Mouse (Mus musculus): Measurements from ENCODE around the gene Cd80. TPM values are rescaled to one million over a fixed set of nuclear protein-coding genes. Genes with fewer than 3 reads are reported as not detected.

The Cd80 gene
- polyA plus RNA-seq, 1 experiment from 2014 or later = 0.21 TPM

DNA sequence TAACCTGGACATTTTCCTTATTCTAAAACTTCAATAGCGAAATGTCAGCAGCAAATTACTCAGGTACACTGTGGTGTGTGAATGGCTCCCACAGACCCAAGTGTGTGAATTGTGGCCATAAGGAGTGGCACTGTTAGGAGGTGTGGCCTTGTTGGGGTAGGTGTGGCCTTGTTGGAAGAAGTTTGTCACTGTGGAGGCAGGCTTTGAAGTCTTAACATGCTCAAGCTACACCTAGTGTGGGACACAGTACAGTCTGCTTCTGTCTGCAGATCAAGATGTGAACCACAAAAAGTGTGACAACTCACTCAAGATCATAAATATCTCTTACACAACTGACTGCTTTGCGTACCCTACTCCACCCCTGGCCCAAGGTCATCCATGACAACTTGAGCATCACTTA, 55.5 kb downstream of the Cd80 start:
- H3K27me3 ChIP-seq (ENCODE audit: control insufficient read depth, insufficient read depth, low read length) = no peaks in the 10 kb centered on the region
- peaks cover 12% of the 10 kb centered on the region; the same call in 1 of the 2 replicates for H3K36me3 ChIP-seq (ENCODE audit: control insufficient read depth, insufficient read depth, low read length)
- no peak overlapping the region for H3K27ac ChIP-seq (replicated peaks; ENCODE audit: low read depth, low read length)
- H3K4me1 ChIP-seq (ENCODE audit: control insufficient read depth, insufficient read depth, low read length) = no peaks in the 10 kb centered on the region
- no peaks in the 10 kb centered on the region for H3K9me3 ChIP-seq (ENCODE audit: control insufficient read depth, low read length)
- H3K4me2 ChIP-seq (ENCODE audit: low read depth, severe bottlenecking) = no peak overlapping the region
- WGBS = 96% methylated on average over 2 of the region's 2 CpGs
- ATAC-seq (ENCODE audit: insufficient number of reproducible peaks, low FRiP score, low TSS enrichment, low read depth) (no peak), DNase-seq (ENCODE audit: low spot score) (no peak)
- no peak overlapping the region for H3K9ac ChIP-seq (ENCODE audit: low read length)
- no peak overlapping the region for H3K4me3 ChIP-seq (ENCODE audit: low read depth, low read length)

DNA sequence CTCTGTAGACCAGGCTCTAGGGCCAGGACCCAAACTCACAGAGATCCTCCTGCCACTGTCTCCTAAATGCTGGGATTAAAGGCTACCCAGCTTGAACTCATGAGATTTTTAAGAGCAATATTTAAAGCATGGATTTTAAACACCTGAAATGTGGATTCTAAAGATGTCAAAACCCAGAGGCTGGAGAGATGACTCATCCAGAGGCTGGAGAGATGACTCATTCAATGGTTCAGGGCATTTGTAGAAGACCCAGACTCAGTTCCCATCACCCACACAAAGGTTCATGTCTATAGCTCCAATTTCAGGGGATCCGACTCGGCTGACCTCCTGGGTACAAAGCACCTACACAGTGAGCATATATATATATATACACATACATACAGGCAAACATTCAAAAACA, 63.8 kb downstream of the Cd80 start:
- 91% methylated on average over 2 of the region's 2 CpGs for WGBS
- no peak for ATAC-seq (ENCODE audit: insufficient number of reproducible peaks, low FRiP score, low TSS enrichment, low read depth)
- Histone ChIP-seq H3K4me1 (ENCODE audit: control insufficient read depth, insufficient read depth, low read length) (no peaks in the 10 kb centered on the region), H3K27ac (replicated peaks; ENCODE audit: low read depth, low read length) (no peak overlapping the region), H3K36me3 (ENCODE audit: control insufficient read depth, insufficient read depth, low read length) (peaks cover 4% of the 10 kb centered on the region; the same call in 1 of the 2 replicates), H3K4me3 (ENCODE audit: low read depth, low read length) (no peak overlapping the region), H3K4me2 (ENCODE audit: low read depth, severe bottlenecking) (no peak overlapping the region), H3K9me3 (ENCODE audit: control insufficient read depth, low read length) (no peaks in the 10 kb centered on the region), H3K9ac (ENCODE audit: low read length) (no peak overlapping the region), H3K27me3 (ENCODE audit: control insufficient read depth, insufficient read depth, low read length) (no peaks in the 10 kb centered on the region)
- DNase-seq (ENCODE audit: low spot score) = no peak

DNA sequence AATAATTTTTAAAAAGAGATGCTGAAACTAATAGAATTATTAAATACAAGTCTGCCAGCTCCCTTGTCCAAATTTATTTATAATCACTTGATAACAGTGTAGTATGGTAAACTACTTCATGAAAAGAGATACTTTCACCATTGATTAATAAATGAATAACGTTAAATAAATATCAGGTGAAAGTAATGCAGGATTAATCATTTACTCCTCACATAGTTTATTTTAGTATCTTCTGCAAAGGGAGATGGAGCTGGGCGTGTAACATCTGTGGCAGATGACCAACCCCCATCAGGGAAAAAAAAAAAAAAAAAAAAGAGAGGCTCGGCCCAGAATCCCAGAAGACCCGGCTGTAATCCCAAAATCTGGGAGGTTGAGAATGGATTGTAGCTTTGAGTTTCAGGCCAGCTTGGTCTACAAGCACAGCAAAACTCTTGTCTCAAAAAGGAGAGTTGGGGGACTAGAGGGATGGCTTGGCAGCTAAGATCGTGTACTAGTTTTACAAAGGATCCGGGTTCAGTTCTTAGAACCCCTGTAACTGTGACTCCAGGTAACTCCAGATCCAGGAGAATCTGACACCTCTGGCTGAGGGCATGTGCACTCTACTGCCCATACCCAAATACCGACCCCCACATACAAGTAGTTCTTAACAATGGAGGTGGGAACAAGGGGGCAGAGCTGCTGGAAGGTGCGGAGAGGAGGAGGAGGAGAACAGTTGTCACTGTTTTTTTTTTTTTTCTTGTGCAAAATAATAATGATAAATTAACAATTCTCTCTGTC, 66.0 kb downstream of the Cd80 start:
- Histone ChIP-seq H3K4me2 (ENCODE audit: low read depth, severe bottlenecking) (peak overlapping the region; percentile 45), H3K27ac (replicated peaks; ENCODE audit: low read depth, low read length) (no peak overlapping the region), H3K4me3 (ENCODE audit: low read depth, low read length) (peak overlapping the region; percentile 87), H3K27me3 (ENCODE audit: control insufficient read depth, insufficient read depth, low read length) (no peaks in the 10 kb centered on the region), H3K36me3 (ENCODE audit: control insufficient read depth, insufficient read depth, low read length) (peaks cover 8% of the 10 kb centered on the region; the same call in 1 of the 2 replicates), H3K9me3 (ENCODE audit: control insufficient read depth, low read length) (no peaks in the 10 kb centered on the region), H3K9ac (ENCODE audit: low read length) (peak overlapping the region; percentile 53), H3K4me1 (ENCODE audit: control insufficient read depth, insufficient read depth, low read length) (no peaks in the 10 kb centered on the region)
- WGBS = 33% methylated on average over 8 of the region's 8 CpGs
- ATAC-seq (ENCODE audit: insufficient number of reproducible peaks, low FRiP score, low TSS enrichment, low read depth) (no peak), DNase-seq (ENCODE audit: low spot score) (no peak)

DNA sequence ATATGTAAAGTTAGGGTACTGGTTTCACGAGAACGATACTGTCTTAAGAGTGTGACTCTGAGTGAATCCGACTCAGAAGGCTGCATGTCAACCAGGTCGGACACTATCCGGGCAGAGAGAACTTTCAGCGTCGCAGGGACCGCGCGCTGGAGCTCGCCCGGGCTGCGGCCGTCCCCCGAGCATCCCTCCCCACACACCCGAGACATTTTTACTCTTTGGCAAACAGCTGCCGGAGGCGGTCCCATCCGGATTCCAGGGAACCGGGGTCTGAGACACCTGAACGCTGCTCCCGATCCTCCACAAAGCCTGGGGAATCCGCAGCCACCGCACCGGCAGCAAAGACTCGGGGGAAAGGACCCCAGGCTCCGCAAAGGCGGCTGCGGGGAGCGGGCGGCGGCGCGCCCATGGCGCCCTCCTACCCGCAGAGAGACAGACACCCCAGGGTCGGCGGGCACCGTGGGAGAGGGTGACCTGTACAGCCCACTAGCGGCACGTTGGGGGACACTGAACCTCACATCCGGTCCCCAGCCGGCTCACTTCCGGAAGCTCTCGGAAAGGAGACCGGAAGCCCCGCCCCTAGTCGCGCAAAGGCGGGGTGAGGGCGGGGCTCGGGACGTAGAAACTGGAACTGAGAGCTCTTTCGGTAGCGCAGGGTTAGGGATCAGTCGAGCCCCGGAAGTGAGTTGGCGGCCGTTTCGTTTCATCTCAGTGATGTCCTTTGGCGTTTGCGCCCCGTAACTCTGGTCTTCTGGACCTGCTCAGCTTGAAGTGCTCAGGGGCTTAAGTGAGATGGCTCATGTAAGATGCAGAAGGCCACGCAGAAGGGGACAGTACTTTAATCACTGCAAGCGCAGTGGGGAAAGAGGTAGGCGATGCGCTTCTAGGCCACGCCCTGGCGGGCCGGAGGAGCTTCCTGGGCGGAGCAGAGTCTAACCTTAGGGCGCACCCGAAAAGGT, 67.0 kb downstream of the Cd80 start, which contains the start of gene Timmdc1:
TSS of gene Timmdc1 (minus strand) at position 535 of the 956 bp plus-strand sequence.
- peak within 1 kb of the TSS; percentile 45 for H3K4me2 ChIP-seq (ENCODE audit: low read depth, severe bottlenecking)
- H3K4me1 ChIP-seq (ENCODE audit: control insufficient read depth, insufficient read depth, low read length) = no peaks in the 10 kb centered on the region
- H3K27me3 ChIP-seq (ENCODE audit: control insufficient read depth, insufficient read depth, low read length) = no peaks in the 10 kb centered on the region
- DNase-seq (ENCODE audit: low spot score) = peak; percentile 97
- H3K9ac ChIP-seq (ENCODE audit: low read length) = peak within 1 kb of the TSS; percentile 92
- peak; percentile 96 for ATAC-seq (ENCODE audit: insufficient number of reproducible peaks, low FRiP score, low TSS enrichment, low read depth)
- WGBS = under 1% methylated on average over 73 of the region's 73 CpGs
- no peaks in the 10 kb centered on the region for H3K9me3 ChIP-seq (ENCODE audit: control insufficient read depth, low read length)
- H3K27ac ChIP-seq (replicated peaks; ENCODE audit: low read depth, low read length) = peak within 1 kb of the TSS; percentile 70; the same call in 1 of the 2 replicates
- H3K36me3 ChIP-seq (ENCODE audit: control insufficient read depth, insufficient read depth, low read length) = peaks cover 8% of the 10 kb centered on the region; the same call in 1 of the 2 replicates
- peak within 1 kb of the TSS; percentile 87 for H3K4me3 ChIP-seq (ENCODE audit: low read depth, low read length)

DNA sequence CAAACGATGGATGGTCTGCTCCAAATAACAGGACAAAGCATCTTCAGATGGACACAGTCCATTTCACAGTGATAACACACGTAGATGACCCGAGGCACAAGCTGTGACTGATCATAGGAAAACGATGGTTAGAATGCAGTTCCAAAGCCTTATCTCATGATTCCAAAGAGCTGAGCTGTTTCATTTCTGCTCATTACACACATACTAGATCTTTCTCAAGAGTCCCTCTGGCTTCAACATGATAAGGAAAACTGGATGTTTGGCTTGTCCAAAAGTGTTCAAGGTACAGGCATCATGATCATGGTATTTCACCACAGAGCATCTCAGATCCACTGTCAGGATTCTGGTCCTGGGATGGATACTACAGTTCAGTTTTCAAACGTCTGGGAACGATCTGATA, 70.9 kb downstream of the Cd80 start:
- no peaks in the 10 kb centered on the region for H3K27me3 ChIP-seq (ENCODE audit: control insufficient read depth, insufficient read depth, low read length)
- H3K9me3 ChIP-seq (ENCODE audit: control insufficient read depth, low read length) = no peaks in the 10 kb centered on the region
- no peaks in the 10 kb centered on the region for H3K4me1 ChIP-seq (ENCODE audit: control insufficient read depth, insufficient read depth, low read length)
- DNase-seq (ENCODE audit: low spot score) (no peak), ATAC-seq (ENCODE audit: insufficient number of reproducible peaks, low FRiP score, low TSS enrichment, low read depth) (no peak)
- H3K27ac ChIP-seq (replicated peaks; ENCODE audit: low read depth, low read length) = no peak overlapping the region
- H3K4me2 ChIP-seq (ENCODE audit: low read depth, severe bottlenecking) = no peak overlapping the region
- H3K4me3 ChIP-seq (ENCODE audit: low read depth, low read length) = no peak overlapping the region
- WGBS = 92% methylated on average over 6 of the region's 6 CpGs
- no peak overlapping the region for H3K9ac ChIP-seq (ENCODE audit: low read length)
- peaks cover 8% of the 10 kb centered on the region; the same call in 1 of the 2 replicates for H3K36me3 ChIP-seq (ENCODE audit: control insufficient read depth, insufficient read depth, low read length)

DNA sequence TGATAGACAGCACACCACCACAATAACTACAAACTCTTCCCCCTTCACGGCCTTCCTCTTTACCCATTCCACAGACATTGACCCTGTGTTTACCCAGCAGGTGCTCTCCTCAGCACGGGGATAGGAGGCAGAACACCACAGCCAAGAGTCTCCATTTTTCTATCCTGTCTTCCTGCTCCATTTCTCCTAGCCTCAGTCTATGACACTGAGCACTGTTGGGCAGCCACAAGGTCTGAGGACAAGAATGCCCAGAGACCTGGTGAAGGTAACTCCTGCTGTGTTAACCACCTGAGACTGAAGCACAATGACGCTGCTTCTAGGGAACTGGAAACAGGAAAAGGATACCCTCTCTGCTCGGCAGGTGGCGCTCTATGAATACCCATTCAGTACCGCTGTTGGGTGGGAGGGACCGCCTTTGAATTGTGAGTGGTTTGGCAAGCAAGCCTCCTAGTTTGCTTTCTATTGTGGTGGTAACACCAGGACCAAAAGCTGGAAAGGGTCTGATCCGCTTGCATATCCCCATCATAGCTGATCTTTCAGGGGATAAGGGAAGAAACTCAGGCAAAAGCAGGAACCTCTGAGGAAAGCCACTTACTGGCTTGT, 81.3 kb downstream of the Cd80 start:
- Histone ChIP-seq H3K9ac (ENCODE audit: low read length) (no peak overlapping the region), H3K36me3 (ENCODE audit: control insufficient read depth, insufficient read depth, low read length) (peaks cover 11% of the 10 kb centered on the region), H3K27me3 (ENCODE audit: control insufficient read depth, insufficient read depth, low read length) (no peaks in the 10 kb centered on the region), H3K4me1 (ENCODE audit: control insufficient read depth, insufficient read depth, low read length) (no peaks in the 10 kb centered on the region), H3K27ac (replicated peaks; ENCODE audit: low read depth, low read length) (no peak overlapping the region), H3K4me2 (ENCODE audit: low read depth, severe bottlenecking) (no peak overlapping the region), H3K4me3 (ENCODE audit: low read depth, low read length) (no peak overlapping the region), H3K9me3 (ENCODE audit: control insufficient read depth, low read length) (no peaks in the 10 kb centered on the region)
- 53% methylated on average over 8 of the region's 8 CpGs for WGBS
- DNase-seq (ENCODE audit: low spot score) (peak; percentile 79), ATAC-seq (ENCODE audit: insufficient number of reproducible peaks, low FRiP score, low TSS enrichment, low read depth) (no peak)

DNA sequence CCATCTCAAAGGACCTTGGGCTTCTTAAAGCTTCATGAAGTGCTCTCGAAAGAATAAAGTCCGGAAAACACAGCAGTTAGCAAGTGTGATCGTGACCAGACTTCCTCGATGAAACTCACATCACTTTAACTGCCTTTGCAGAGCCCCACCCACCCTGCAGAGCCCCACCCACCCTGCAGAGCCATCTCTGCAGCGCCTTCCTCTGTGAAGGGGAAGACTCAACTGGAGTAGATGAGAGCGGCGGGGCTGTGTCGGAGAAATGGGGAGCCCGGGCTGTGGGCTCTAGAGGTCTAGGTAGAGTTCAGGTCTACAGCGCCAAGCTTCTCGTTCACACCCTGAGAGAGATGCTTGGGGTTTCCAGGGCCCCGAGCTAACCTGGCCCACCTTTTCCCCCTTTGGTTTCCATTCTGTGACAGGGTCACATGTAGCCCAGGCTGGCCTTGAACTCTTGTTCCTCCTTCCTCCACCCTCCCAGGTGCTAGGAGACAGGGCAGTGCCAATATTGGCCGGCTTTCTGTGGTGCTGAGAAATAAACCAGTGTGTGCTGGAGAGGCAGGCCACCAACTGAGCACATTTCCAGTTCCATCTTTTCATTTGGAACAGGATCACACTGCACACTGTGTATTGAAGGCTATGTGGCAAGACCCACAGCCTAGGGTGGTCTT, 83.5 kb downstream of the Cd80 start:
- no peak for ATAC-seq (ENCODE audit: insufficient number of reproducible peaks, low FRiP score, low TSS enrichment, low read depth)
- Histone ChIP-seq H3K9me3 (ENCODE audit: control insufficient read depth, low read length) (no peaks in the 10 kb centered on the region), H3K27ac (replicated peaks; ENCODE audit: low read depth, low read length) (no peak overlapping the region), H3K36me3 (ENCODE audit: control insufficient read depth, insufficient read depth, low read length) (peaks cover 12% of the 10 kb centered on the region), H3K4me3 (ENCODE audit: low read depth, low read length) (no peak overlapping the region), H3K4me1 (ENCODE audit: control insufficient read depth, insufficient read depth, low read length) (no peaks in the 10 kb centered on the region), H3K4me2 (ENCODE audit: low read depth, severe bottlenecking) (no peak overlapping the region), H3K9ac (ENCODE audit: low read length) (no peak overlapping the region), H3K27me3 (ENCODE audit: control insufficient read depth, insufficient read depth, low read length) (no peaks in the 10 kb centered on the region)
- DNase-seq (ENCODE audit: low spot score) = no peak
- WGBS = 94% methylated on average over 13 of the region's 13 CpGs
